Mouse (Mus musculus): ENCODE results near the gene Rnf213. TPM values are rescaled to one million over a fixed set of nuclear protein-coding genes. Genes with fewer than 3 reads are reported as not detected.

Rnf213 gene
- total and polyA plus RNA-seq, 2 experiments from 2014 or later, result 4.5 to 36.7 TPM

DNA sequence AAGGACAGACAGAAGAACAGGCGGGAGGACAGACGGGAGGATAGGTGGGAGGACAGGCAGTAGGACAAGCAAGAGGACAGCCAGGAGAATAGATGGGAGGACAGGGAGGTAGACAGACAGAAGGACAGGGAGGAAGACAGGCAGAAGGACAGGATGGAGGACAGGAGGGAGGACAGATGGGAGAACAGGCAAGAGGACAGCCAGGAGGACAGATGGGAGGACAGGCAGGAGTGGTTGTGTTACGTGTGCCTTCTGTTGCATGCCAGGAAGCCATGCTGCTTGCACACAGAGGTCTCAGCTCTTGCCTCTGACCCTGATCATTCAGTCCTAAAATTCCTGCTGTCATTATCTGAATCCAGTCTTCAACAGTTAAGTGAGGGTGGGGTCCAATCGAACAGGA, 39.0 kb upstream of the Rnf213 start:
- Histone ChIP-seq H3K9me3 (replicated peaks; ENCODE audit: control insufficient read depth, low read length) (no peaks in the 10 kb centered on the region), H3K36me3 (replicated peaks; ENCODE audit: control insufficient read depth, insufficient read depth, low read length) (0 out of 2 replicates have a peak, but pooled peaks cover under 1% of the 10 kb centered on the region), H3K4me1 (ENCODE audit: control insufficient read depth, insufficient read depth) (peaks cover 15% of the 10 kb centered on the region), H3K27me3 (ENCODE audit: control insufficient read depth, insufficient read depth, low read length) (no peaks in the 10 kb centered on the region), H3K27ac (ENCODE audit: low read depth) (no peak overlapping the region), H3K9ac (replicated peaks; ENCODE audit: low read depth, low read length) (no peak overlapping the region), H3K4me2 (ENCODE audit: low read depth, low read length) (no peak overlapping the region), H3K4me3 (ENCODE audit: low read depth, low read length) (no peak overlapping the region)
- ATAC-seq (ENCODE audit: insufficient read depth, low read depth), result no peak
- TF ChIP-seq CTCF (IDR thresholded peaks at IDR 0.05; ENCODE audit: low read depth) (no peak), EP300 (IDR thresholded peaks at IDR 0.05; ENCODE audit: low read depth) (no peak)
- no peak for DNase-seq (ENCODE audit: low spot score)
- 78% methylated on average over 4 of the region's 4 CpGs for WGBS

DNA sequence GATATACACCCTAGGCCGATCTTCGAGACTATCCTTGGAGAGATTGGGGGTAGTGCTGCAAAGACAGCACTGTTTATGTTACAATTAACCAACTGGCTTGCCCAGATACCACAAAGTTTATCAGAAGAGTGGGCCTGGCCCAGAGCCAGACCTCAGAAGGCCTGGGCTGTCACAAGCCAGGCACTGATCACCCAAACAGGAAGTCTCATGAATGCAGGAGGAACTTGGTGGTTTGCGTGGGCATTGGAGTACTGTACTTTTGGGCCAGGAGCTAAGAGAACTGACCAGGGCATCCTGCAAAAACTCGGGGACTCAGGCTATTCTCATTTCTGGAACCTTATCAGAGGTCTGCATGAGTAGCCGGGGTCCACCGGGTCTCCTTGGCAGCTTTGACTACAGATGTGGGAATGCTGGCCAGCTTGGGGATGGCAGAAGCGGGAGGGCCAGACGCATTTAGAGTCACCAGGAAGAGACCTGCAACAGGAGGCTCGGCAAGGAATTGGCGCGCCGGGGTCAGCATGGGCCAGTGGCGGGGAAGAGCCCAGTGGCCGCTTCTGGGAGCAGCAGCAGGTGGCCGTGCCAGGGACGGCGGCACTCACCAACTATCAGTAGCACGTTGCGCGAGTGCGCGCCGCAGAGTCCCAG, 38.0 kb upstream of the Rnf213 start:
- peak; percentile 19 for ATAC-seq (ENCODE audit: insufficient read depth, low read depth)
- Histone ChIP-seq H3K9me3 (replicated peaks; ENCODE audit: control insufficient read depth, low read length) (no peaks in the 10 kb centered on the region), H3K27me3 (ENCODE audit: control insufficient read depth, insufficient read depth, low read length) (no peaks in the 10 kb centered on the region), H3K4me2 (ENCODE audit: low read depth, low read length) (peak overlapping the region; percentile 96), H3K36me3 (replicated peaks; ENCODE audit: control insufficient read depth, insufficient read depth, low read length) (0 out of 2 replicates have a peak, but pooled peaks cover 6% of the 10 kb centered on the region), H3K27ac (ENCODE audit: low read depth) (peak overlapping the region; percentile 88), H3K4me3 (ENCODE audit: low read depth, low read length) (peak overlapping the region; percentile 87), H3K4me1 (ENCODE audit: control insufficient read depth, insufficient read depth) (peaks cover 15% of the 10 kb centered on the region), H3K9ac (replicated peaks; ENCODE audit: low read depth, low read length) (peak overlapping the region; percentile 68)
- TF ChIP-seq EP300 (IDR thresholded peaks at IDR 0.05; ENCODE audit: low read depth) (no peak), CTCF (IDR thresholded peaks at IDR 0.05; ENCODE audit: low read depth) (no peak)
- whole genome bisulfite sequencing, result 1% methylated on average over 23 of the region's 23 CpGs
- no peak for DNase-seq (ENCODE audit: low spot score)

DNA sequence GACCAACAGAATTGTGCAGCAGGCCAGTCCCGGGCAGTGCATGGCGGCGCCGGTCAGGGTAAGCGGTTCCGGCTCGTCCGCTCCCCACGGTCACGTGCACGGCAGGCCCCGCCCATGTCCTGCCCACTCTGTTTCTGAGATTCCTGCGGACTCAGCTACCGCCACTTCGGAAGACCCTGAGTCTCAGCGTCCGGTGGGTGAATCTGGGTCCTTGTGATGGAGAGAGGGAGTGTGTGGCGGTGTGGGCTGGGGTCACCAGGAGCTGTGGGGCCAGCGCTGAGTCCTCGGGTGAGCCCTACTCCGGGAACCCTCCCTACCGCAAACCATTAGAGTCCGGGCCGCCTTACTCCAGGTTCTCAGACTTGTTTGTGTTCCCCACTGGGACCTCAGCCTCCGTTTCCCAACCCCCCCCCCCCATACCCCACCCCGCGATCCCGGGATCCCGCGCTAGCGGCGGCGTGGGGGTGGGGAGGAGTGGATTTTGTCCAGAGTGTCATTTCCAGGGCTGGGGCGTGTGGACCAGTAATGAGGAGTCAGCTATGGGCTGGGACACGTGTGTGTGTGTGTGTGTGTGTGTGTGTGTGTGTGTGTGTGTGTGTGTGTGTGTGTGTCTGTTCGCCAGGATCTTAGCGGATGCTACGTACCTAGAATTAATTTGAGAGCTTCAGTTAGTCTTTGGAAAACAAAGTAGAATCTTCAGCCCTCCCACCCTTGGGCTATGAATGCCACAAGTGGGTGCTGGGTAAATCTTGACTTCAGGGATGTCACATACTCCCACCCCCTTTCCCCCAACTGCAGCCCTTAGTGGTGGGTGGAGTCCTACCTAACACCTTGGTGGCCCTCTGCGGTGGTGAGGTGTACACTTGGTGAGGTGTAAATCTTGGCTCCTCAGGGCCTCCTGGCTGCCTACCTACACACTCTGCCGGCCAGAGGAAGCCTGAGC, 37.2 kb upstream of the Rnf213 start, which contains the start of the genes Sgsh and Slc26a11:
TSS of gene Sgsh (minus strand) at position 94 of the 943 bp plus-strand sequence.
TSS of gene Slc26a11 (plus strand) at position 115 of the 943 bp plus-strand sequence.
- peaks cover 15% of the 10 kb centered on the region for H3K4me1 ChIP-seq (ENCODE audit: control insufficient read depth, insufficient read depth)
- WGBS, result under 1% methylated on average over 40 of the region's 40 CpGs
- H3K27ac ChIP-seq (ENCODE audit: low read depth), result peak within 1 kb of the TSS; percentile 88
- peak within 1 kb of the TSS; percentile 68 for H3K9ac ChIP-seq (replicated peaks; ENCODE audit: low read depth, low read length)
- H3K9me3 ChIP-seq (replicated peaks; ENCODE audit: control insufficient read depth, low read length), result no peaks in the 10 kb centered on the region
- peak within 1 kb of the TSS; percentile 96 for H3K4me2 ChIP-seq (ENCODE audit: low read depth, low read length)
- TF ChIP-seq EP300 (IDR thresholded peaks at IDR 0.05; ENCODE audit: low read depth) (no peak), CTCF (IDR thresholded peaks at IDR 0.05; ENCODE audit: low read depth) (no peak)
- H3K36me3 ChIP-seq (replicated peaks; ENCODE audit: control insufficient read depth, insufficient read depth, low read length), result 0 out of 2 replicates have a peak, but pooled peaks cover 9% of the 10 kb centered on the region
- ATAC-seq (ENCODE audit: insufficient read depth, low read depth) (peak; percentile 96), DNase-seq (ENCODE audit: low spot score) (peak; percentile 77)
- no peaks in the 10 kb centered on the region for H3K27me3 ChIP-seq (ENCODE audit: control insufficient read depth, insufficient read depth, low read length)
- H3K4me3 ChIP-seq (ENCODE audit: low read depth, low read length), result peak within 1 kb of the TSS; percentile 87

DNA sequence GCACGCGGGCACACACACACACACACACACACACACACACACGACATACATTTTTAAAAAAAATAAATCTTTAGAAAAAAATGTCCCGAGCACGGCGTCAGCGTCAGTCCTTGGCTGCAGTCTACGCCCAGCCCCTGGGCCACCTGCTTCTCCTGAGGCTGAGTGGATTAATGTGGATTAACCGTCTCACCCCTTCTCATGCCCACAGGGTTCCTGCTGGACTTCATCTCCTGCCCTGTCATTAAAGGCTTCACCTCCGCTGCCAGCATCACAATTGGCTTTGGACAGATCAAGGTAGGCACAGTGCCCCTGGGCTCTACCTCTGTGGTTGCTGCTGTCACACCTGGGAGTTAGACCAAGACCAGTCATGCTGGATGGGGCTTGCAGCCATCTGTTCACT, 33.8 kb upstream of the Rnf213 start:
- 91% methylated on average over 10 of the region's 10 CpGs for WGBS
- Histone ChIP-seq H3K27me3 (ENCODE audit: control insufficient read depth, insufficient read depth, low read length) (no peaks in the 10 kb centered on the region), H3K9me3 (replicated peaks; ENCODE audit: control insufficient read depth, low read length) (no peaks in the 10 kb centered on the region), H3K9ac (replicated peaks; ENCODE audit: low read depth, low read length) (no peak overlapping the region), H3K27ac (ENCODE audit: low read depth) (no peak overlapping the region), H3K4me1 (ENCODE audit: control insufficient read depth, insufficient read depth) (peaks cover 15% of the 10 kb centered on the region), H3K4me3 (ENCODE audit: low read depth, low read length) (no peak overlapping the region), H3K4me2 (ENCODE audit: low read depth, low read length) (no peak overlapping the region), H3K36me3 (replicated peaks; ENCODE audit: control insufficient read depth, insufficient read depth, low read length) (0 out of 2 replicates have a peak, but pooled peaks cover 11% of the 10 kb centered on the region)
- no peak for DNase-seq (ENCODE audit: low spot score)
- no peak for ATAC-seq (ENCODE audit: insufficient read depth, low read depth)
- TF ChIP-seq CTCF (IDR thresholded peaks at IDR 0.05; ENCODE audit: low read depth), result no peak
- TF ChIP-seq EP300 (IDR thresholded peaks at IDR 0.05; ENCODE audit: low read depth), result no peak

DNA sequence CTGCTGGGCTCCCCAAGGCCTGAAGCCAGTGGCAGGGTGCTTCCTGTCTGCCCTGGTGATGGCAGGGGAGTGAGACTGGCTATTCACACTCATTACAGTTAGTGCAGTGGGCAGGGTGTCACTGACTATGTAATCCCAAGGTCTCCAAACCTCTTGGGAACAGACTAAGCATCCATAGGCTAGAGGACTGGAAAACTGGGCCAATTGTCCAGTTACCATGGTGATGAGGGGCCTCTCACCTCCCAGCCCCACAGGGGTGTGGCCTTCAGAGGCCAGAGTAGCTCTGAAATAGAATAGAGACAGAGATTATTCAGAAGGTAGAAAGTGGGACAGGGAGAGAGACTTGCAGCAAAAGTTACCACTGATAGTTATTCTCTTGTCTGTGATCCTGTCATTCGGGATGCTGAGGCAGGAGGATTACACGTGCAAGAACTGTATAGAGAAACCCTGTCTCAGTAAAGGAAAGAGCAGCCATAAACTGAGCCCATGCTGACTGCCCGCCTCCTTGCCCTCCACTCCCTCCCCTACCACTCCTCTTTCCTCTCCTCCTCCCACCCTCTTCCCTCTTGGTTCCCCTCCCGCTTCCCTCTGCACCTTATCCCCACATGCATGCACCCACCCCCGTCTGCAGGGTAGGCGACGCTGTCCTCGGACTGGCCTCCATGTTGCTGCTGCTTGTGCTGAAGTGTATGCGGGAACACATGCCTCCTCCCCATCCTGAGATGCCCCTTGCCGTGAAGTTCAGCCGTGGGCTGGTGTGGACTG, 29.9 kb upstream of the Rnf213 start:
- Histone ChIP-seq H3K36me3 (replicated peaks; ENCODE audit: control insufficient read depth, insufficient read depth, low read length) (peaks cover 15% of the 10 kb centered on the region; the same call in 1 of the 2 replicates), H3K9me3 (replicated peaks; ENCODE audit: control insufficient read depth, low read length) (peaks cover 5% of the 10 kb centered on the region; the same call in 1 of the 2 replicates), H3K4me3 (ENCODE audit: low read depth, low read length) (no peak overlapping the region), H3K27ac (ENCODE audit: low read depth) (no peak overlapping the region), H3K4me2 (ENCODE audit: low read depth, low read length) (no peak overlapping the region), H3K9ac (replicated peaks; ENCODE audit: low read depth, low read length) (0 out of 2 replicates have a peak overlapping the region, but pooled peaks have one; percentile 18), H3K27me3 (ENCODE audit: control insufficient read depth, insufficient read depth, low read length) (no peaks in the 10 kb centered on the region), H3K4me1 (ENCODE audit: control insufficient read depth, insufficient read depth) (no peaks in the 10 kb centered on the region)
- WGBS, result 33% methylated on average over 11 of the region's 11 CpGs
- ATAC-seq (ENCODE audit: insufficient read depth, low read depth) (peak; percentile 25; the same call in 1 of the 2 replicates), DNase-seq (ENCODE audit: low spot score) (no peak)
- no peak for TF ChIP-seq CTCF (IDR thresholded peaks at IDR 0.05; ENCODE audit: low read depth)
- TF ChIP-seq EP300 (IDR thresholded peaks at IDR 0.05; ENCODE audit: low read depth), result no peak
